Mouse (Mus musculus) right cerebral cortex, adult 18-20 months (tissue): ENCODE data around the gene Prlhr.

Experiments
- DNase-seq: peaks from one replicate; pipeline ENCODE4 v3.0.0; 2022; ENCODE audit warnings: mixed read lengths

Gene Prlhr

GRCm38 (mm10) chr19:60468254-60468762 lies at the start of gene Prlhr:
Gene Prlhr (minus strand): TSS chr19:60468304.
- DNase-seq = no peak

DNA sequence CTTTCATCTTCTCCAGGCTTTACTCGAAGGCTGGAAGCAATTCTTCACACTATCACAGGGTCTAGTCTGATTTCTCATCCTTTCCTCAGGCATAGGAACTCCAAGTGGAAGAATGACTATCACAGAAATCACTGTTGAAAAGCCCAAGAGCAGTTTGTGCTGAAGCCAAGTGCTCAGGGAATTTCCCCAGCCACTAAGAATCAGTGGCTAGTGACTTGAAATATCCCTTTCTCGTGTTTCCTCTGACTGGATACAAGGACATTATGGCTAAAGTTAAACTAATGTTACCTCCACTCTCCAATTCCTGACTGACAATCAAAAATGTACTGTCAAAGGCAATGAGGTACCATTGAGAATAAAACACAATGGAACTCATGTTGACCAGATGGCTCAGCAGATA lies 47.0 kb upstream of the Prlhr start:
- DNase-seq = no peak

DNA sequence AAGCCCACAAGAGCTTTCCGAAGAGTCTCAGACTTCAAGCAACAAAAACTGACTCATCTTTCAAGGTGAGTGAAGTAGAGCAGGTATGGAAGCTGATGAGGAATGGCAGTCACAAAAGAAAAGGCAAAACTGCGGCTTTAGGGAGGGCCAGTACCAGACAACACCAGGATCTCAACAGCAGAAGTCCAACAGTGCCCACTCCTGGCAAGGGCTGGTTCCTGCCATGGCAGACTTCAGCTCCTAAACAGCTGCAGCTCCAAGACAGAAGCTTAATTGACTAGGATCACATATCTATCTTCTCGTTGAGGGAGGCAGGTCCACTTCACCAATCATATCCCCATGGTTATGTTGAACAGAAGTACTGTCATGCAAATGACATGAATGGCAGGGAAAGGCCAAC lies 45.3 kb upstream of the Prlhr start:
- DNase-seq = no peak

GRCm38 (mm10) chr19:60500209-60500608 lies 32.1 kb upstream of the Prlhr start:
- DNase-seq = no peak

GRCm38 (mm10) chr19:60497171-60497570 lies 29.1 kb upstream of the Prlhr start:
- no peak for DNase-seq

DNA sequence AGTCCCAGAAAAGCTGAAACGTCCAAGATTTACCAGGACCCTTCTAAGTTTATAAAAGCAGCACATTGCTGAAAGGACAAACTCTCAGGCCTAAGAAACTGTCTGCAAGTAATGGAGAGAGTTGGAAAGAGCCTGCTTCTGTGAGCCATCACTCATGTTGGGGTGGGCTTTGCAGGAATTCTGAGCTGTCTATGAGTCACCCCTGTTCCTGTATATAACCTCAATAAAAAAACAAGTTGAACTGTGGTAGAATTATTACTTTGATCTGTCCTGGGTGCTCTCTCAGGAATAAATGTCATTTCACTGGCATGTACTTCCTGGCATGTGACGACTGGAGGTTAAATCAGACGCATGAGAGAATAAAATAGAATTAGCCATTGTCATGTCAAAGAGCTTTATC lies 27.7 kb upstream of the Prlhr start:
- DNase-seq = no peak

GRCm38 (mm10) chr19:60489566-60489965 lies 21.5 kb upstream of the Prlhr start:
- no peak for DNase-seq

DNA sequence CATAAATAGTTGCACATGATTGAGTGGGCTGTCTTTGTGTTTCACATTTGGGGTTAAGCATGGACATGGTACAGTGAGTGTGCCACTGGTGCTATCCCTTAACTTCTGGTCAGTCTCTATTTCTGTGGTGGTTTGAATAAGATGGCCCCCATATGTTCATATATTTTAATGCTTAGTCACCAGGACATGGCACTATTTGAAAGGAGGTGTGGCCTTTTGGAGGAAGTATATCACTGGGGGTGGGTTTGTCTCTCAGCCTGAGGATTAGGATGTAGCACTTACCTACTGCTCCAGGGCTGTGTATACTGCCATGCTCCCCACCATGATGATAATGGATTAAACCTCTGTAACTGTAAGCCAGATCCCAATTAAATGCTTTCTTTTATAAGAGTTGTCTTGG lies 17.2 kb upstream of the Prlhr start:
- DNase-seq = no peak

DNA sequence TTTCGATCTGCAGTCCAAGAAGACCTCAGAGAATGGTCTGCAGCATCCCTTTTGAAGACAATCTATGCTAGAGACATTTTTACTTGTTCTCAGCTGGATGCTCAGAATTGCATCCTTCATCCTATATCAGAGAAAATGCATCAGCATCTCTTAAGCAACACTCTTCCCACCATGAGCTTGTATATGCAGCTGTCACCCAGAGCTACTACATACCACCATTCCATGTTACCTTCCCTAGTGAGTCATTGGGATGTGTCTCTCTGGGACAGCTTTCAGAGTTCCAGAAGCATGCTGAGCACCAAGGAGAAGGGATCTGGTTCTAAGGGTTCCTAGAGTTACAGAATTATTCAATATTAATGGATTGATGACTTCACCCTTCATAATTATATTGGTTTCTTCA lies 10.8 kb upstream of the Prlhr start:
- DNase-seq = no peak

GRCm38 (mm10) chr19:60477788-60478187 lies 9.7 kb upstream of the Prlhr start:
- DNase-seq = no peak

GRCm38 (mm10) chr19:60468846-60469245 lies 742 bp upstream of the Prlhr start:
- DNase-seq = no peak

DNA sequence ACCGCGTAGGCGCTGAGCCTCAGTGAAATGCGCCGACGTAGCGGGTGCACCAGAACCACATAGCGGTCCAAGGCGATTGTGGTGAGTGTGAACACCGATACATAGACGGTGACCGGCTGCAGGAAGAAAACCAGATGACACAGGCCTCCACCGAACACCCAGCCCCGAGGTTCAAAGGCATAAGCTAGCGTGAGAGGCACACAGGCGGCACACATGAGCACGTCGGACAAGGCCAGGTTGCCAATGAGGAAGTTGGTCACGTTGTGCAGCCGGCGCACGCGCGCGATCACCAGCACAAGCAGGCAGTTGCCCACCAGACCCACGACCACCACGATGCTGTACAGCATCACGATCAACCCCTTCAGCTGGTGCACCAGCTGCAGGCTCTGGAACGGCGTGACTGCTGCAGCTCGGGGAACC lies 506 bp downstream of the Prlhr start:
- no peak for DNase-seq

- peak; percentile 54 for DNase-seq
Measured at GRCm38 (mm10) chr19:60466953-60467570, 1.0 kb downstream of the Prlhr start.

DNA sequence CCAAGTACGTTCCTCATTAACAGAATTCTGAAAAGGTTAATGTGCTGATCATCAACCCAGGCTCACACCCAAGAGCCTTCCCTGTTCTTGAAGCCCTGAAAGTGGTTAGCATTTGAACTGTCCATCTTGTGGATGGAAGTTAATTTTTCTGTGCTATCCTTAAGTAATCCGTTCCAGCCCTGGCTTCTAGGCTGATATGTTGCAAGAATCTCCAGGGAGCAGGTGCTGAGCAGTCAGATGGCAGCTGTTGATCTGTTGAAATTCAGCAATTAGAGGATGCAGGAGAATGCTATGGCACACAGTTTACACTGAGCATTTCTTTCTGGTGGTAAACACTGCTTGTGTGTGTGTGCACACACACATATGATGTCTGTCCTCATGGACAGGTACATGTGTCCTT lies 2.4 kb downstream of the Prlhr start:
- no peak for DNase-seq

DNA sequence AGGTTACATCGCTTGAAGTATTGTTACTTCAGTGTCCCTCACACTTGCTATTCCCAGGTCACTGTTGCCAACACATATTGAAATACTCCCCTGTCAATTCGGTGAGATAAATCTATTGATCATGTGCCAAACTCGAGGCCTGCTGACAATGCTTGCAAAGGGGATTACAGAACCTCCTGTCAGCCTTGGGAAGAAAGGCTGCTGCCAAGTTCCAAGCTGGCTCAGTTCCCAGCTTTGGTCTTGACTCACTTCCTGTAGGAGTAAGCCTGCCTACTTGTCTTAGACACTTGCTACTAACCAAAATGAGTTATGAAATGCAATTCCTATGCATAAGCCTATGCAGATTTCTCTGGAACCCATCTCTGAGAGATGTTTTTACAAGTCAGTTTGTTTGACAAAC lies 4.2 kb downstream of the Prlhr start:
- peak; percentile 86 for DNase-seq

GRCm38 (mm10) chr19:60463440-60463839 lies 4.7 kb downstream of the Prlhr start:
- DNase-seq = no peak

- no peak for DNase-seq
Measured at GRCm38 (mm10) chr19:60461476-60461875, 6.6 kb downstream of the Prlhr start.

- DNase-seq = no peak
Measured at GRCm38 (mm10) chr19:60459680-60460079, 8.4 kb downstream of the Prlhr start.

- no peak for DNase-seq
Measured at GRCm38 (mm10) chr19:60459071-60459470, 9.0 kb downstream of the Prlhr start.

DNA sequence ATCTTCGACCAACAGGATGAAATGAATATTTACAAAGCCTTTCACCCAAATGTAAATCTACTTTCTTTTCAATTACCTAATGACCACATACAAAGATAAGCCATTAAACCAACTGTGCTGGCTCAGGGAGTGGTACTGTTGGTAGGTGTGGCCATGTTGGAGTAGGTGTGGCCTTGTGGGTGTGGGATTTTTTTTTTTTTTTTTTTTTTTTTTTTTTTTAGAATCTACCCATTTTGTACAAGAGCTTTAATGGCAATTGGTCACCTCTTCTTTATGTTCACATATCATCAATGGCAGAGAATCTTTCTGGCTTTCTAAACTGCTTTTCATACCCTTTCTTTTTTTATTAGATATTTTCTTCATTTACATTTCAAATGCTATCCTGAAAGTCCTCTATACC lies 12.3 kb downstream of the Prlhr start:
- DNase-seq = no peak

DNA sequence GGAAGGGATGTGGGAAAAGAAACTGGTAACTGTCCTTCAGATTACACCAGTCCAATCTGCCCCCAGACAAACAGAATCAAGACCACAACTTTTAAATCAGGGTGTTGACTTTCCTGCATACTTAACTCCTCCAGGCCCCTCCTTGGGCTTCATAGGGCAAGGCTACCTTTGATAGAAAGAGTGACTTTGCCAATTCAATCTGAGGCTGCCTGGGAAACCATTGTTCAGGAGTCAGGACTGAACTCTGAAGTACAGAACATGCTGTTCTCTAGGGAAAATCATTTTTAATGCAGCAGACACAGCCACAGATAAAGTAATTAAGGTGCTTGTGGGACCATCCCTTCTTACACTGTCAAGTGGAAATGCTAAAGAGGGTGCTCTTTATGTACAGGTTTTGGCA lies 27.6 kb downstream of the Prlhr start:
- no peak for DNase-seq

DNA sequence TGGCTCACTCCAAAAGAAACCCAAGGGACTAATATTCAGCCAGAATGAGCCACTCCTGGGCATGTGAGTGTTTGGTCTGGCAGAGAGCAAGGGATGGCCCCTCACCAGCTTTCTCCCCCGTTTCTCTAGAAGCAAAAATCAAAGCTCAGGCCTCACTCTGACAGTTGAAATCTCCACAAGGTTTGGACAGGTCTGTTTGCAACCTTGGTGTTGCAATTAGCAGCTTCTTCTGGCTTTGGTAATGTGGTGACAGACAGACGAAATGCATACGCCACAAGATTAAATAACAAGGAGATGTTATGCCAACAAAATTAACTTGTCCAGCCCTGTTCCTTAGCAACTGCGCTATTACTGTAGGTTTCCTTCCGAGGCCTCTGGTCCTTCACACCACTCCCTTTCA lies 28.0 kb downstream of the Prlhr start:
- DNase-seq = no peak

GRCm38 (mm10) chr19:60437566-60438241 lies 30.4 kb downstream of the Prlhr start:
- no peak for DNase-seq

DNA sequence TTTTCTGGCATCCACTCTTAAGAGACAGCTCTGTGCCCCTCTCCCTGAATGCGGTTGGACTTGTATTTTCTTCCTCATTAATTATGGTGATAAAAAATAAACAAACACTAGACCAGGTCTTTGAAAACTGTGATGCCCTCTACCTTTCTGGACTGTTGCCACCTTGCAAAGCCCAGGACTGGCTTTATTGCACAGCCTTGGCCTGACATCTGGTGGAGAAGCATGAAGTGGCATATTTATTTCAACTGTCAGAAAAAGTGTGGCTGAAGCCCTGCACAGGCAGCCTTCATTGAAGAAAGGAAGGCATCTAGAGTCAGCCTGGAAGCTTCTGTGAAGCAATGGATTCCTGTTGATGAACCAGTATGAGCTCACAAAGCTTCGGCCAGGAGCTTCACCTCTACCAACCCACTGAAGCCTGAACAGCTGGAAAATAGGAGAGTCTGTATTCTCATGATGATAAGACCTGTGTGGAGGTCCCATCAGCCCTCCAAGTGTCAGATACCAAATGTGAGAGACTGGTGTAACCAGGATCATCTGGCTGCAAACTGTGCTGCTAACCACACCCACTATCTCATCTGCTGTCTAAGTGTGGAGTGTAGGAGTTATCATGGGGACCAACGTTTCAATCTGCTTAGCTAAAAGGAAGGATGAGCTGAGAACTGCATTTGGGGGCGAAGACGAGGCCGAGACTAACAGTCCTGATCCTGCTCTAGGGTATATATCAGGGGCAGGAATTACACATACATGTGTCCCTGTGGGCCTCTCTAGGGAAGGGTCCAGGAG lies 35.6 kb downstream of the Prlhr start:
- peak; percentile 12 for DNase-seq
